Mouse (Mus musculus) stomach, postnatal 0 days (tissue): ENCODE results near the gene Rptor. TPM values are rescaled to one million over a fixed set of nuclear protein-coding genes. Genes with fewer than 3 reads are reported as not detected.

ENCODE experiments used
- ATAC-seq: fragments of 200-750 bp; cut with Nextera tagmentation; 2 replicates; pipeline ENCODE4 v1.8.0; 2017; ENCODE audit not compliant: low FRiP score, low TSS enrichment
- DNase-seq: peaks from one replicate; pipeline ENCODE4 v3.0.0-alpha.2; 2016; ENCODE audit warnings: low spot score
- H3K27ac ChIP-seq: fragments of 300-500 bp; sonication (generic); replicated peaks from 2 replicates; pipeline ENCODE4 v1.5.1; 2014; ENCODE audit warnings: mild to moderate bottlenecking, control low read depth
- H3K27me3 ChIP-seq: fragments of 300-500 bp; sonication (generic); 2 replicates; pipeline ENCODE4 v1.6.1; 2014; ENCODE audit warnings: low read length; ENCODE audit not compliant: control insufficient read depth, insufficient read depth
- H3K36me3 ChIP-seq: fragments of 300-500 bp; sonication (generic); 2 replicates; pipeline ENCODE4 v1.6.1; 2014; ENCODE audit warnings: low read length, mixed read lengths; ENCODE audit not compliant: control insufficient read depth, insufficient read depth
- H3K4me1 ChIP-seq: fragments of 300-500 bp; sonication (generic); replicated peaks from 2 replicates; pipeline ENCODE4 v1.6.1; 2014; ENCODE audit warnings: antibody characterized with exemption; ENCODE audit not compliant: control insufficient read depth, insufficient read depth
- H3K4me2 ChIP-seq: fragments of 300-500 bp; sonication (generic); replicated peaks from 2 replicates; pipeline ENCODE4 v1.6.1; 2014; ENCODE audit warnings: low read depth, mild to moderate bottlenecking, control low read depth, moderate library complexity
- H3K4me3 ChIP-seq: fragments of 300-500 bp; sonication (generic); 2 replicates; pipeline ENCODE4 v1.5.1; 2014; ENCODE audit warnings: low read depth, low read length, control low read depth
- H3K9ac ChIP-seq: fragments of 300-500 bp; sonication (generic); 2 replicates; pipeline ENCODE4 v1.6.1; 2014; ENCODE audit warnings: mild to moderate bottlenecking, low read length, control low read depth, mixed read lengths
- H3K9me3 ChIP-seq: fragments of 300-500 bp; sonication (generic); 2 replicates; pipeline ENCODE4 v1.6.1; 2016; ENCODE audit warnings: low read length; ENCODE audit not compliant: control insufficient read depth
- CTCF ChIP-seq: IDR thresholded peaks from 2 replicates; pipeline ENCODE4 v1.5.1; 2016; ENCODE audit warnings: antibody characterized with exemption, low read depth, mild to moderate bottlenecking, moderate library complexity
- EP300 ChIP-seq: optimal IDR thresholded peaks from 2 replicates; pipeline ENCODE3; 2016; ENCODE audit warnings: antibody characterized with exemption
- WGBS: fragments of 180-500 bp; shearing (Covaris S2); extraction: QIAGEN DNeasy Blood & Tissue Kit; methylation state at CpG from one replicate; pipeline ENCODE4 v1.1.7; 2014; 5-methylcytosine and 5-hydroxymethylcytosine counted together
- polyA plus RNA-seq: library from polyadenylated mRNA; unstranded; fragments of >200 nt; fragmentation: Nextera tagmentation; extraction: Ambion mirVana; gene quantifications from 2 replicates; pipeline ENCODE4 v1.2.1, GENCODE M21; 2015

The Rptor gene
- polyA plus RNA-seq, 1 experiment from 2014 or later, result 3.7 TPM

- no peaks in the 10 kb centered on the region for H3K4me1 ChIP-seq
- 72% methylated on average over 14 of the region's 14 CpGs for WGBS
- no peak for ATAC-seq
- H3K4me3 ChIP-seq, result no peak overlapping the region
- H3K27ac ChIP-seq, result no peak overlapping the region
- no peaks in the 10 kb centered on the region for H3K9me3 ChIP-seq
- no peaks in the 10 kb centered on the region for H3K27me3 ChIP-seq
- TF ChIP-seq CTCF (no peak), EP300 (no peak)
- no peaks in the 10 kb centered on the region for H3K36me3 ChIP-seq
- no peak overlapping the region for H3K4me2 ChIP-seq
- no peak for DNase-seq
- no peak overlapping the region for H3K9ac ChIP-seq
These were observed 214.2 kb downstream of the Rptor start for GRCm38 (mm10) chr11:119816798-119817361.

- no peaks in the 10 kb centered on the region for H3K9me3 ChIP-seq
- ATAC-seq, result no peak
- H3K4me1 ChIP-seq, result no peaks in the 10 kb centered on the region
- DNase-seq, result no peak
- TF ChIP-seq EP300 (no peak), CTCF (no peak)
- no peaks in the 10 kb centered on the region for H3K36me3 ChIP-seq
- H3K27me3 ChIP-seq, result no peaks in the 10 kb centered on the region
- no peak overlapping the region for H3K27ac ChIP-seq
- 57% methylated on average over 3 of the region's 3 CpGs for WGBS
- H3K4me3 ChIP-seq, result no peak overlapping the region
- no peak overlapping the region for H3K9ac ChIP-seq
- H3K4me2 ChIP-seq, result no peak overlapping the region
These were observed 214.7 kb downstream of the Rptor start for GRCm38 (mm10) chr11:119817362-119817837.

- Histone ChIP-seq H3K9me3 (no peaks in the 10 kb centered on the region), H3K36me3 (no peaks in the 10 kb centered on the region), H3K9ac (no peak overlapping the region), H3K4me2 (no peak overlapping the region), H3K27ac (no peak overlapping the region), H3K27me3 (no peaks in the 10 kb centered on the region), H3K4me1 (no peaks in the 10 kb centered on the region), H3K4me3 (no peak overlapping the region)
- DNase-seq (no peak), ATAC-seq (no peak)
- no peak for TF ChIP-seq CTCF
- no peak for TF ChIP-seq EP300
- WGBS, result 44% methylated on average over 3 of the region's 3 CpGs
These were observed 215.2 kb downstream of the Rptor start for GRCm38 (mm10) chr11:119817898-119818297.

- H3K4me3 ChIP-seq, result no peak overlapping the region
- 0 out of 2 replicates have a peak, but pooled peaks cover 2% of the 10 kb centered on the region for H3K36me3 ChIP-seq
- 90% methylated on average over 9 of the region's 9 CpGs for WGBS
- DNase-seq (no peak), ATAC-seq (no peak)
- no peak overlapping the region for H3K9ac ChIP-seq
- H3K27ac ChIP-seq, result no peak overlapping the region
- no peaks in the 10 kb centered on the region for H3K9me3 ChIP-seq
- no peaks in the 10 kb centered on the region for H3K27me3 ChIP-seq
- H3K4me1 ChIP-seq, result no peaks in the 10 kb centered on the region
- TF ChIP-seq CTCF (no peak), EP300 (no peak)
- no peak overlapping the region for H3K4me2 ChIP-seq
These were observed 218.8 kb downstream of the Rptor start for GRCm38 (mm10) chr11:119821514-119821913.

GRCm38 (mm10) chr11:119824072-119824649 is 221.5 kb downstream of the Rptor start:
- Histone ChIP-seq H3K4me3 (no peak overlapping the region), H3K4me1 (no peaks in the 10 kb centered on the region), H3K4me2 (no peak overlapping the region), H3K9ac (no peak overlapping the region), H3K36me3 (0 out of 2 replicates have a peak, but pooled peaks cover 6% of the 10 kb centered on the region), H3K27ac (no peak overlapping the region), H3K9me3 (no peaks in the 10 kb centered on the region), H3K27me3 (no peaks in the 10 kb centered on the region)
- TF ChIP-seq CTCF, result no peak
- no peak for TF ChIP-seq EP300
- DNase-seq, result no peak
- WGBS, result 85% methylated on average over 6 of the region's 6 CpGs
- no peak for ATAC-seq

GRCm38 (mm10) chr11:119825783-119826182 is 223.1 kb downstream of the Rptor start:
- H3K27me3 ChIP-seq, result no peaks in the 10 kb centered on the region
- H3K9me3 ChIP-seq, result no peaks in the 10 kb centered on the region
- H3K4me3 ChIP-seq, result no peak overlapping the region
- 90% methylated on average over 6 of the region's 6 CpGs for WGBS
- TF ChIP-seq CTCF (no peak), EP300 (no peak)
- no peak overlapping the region for H3K9ac ChIP-seq
- no peaks in the 10 kb centered on the region for H3K4me1 ChIP-seq
- DNase-seq, result no peak
- H3K27ac ChIP-seq, result no peak overlapping the region
- H3K36me3 ChIP-seq, result 0 out of 2 replicates have a peak, but pooled peaks cover 6% of the 10 kb centered on the region
- no peak overlapping the region for H3K4me2 ChIP-seq
- ATAC-seq, result no peak
